In the genomic region with DNA sequence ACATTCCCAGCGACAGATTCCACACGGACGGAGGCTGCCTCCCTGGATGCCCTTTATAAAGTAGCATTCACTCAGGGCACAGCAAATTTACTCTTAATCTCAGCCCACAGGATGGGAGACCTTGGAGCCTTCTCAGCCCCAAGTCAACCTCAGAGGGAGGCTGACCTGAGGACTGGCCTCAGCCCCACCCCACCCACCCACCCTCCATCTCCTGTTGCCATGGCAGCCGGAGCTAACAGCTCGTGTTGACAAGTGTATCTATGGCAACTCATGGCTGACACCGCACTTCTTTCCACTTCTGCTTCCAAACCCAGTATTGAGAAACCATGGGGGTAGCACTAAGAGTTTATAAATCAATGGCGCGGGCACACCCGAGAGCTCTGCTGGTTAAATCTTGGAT, we compare ENCODE assay signal across 8 mouse cellular contexts. TPM values are rescaled to one million over a fixed set of nuclear protein-coding genes. Genes with fewer than 3 reads are reported as not detected.
DNase-seq lines count a peak whose midpoint lies in the region; ATAC-seq lines count a peak whose summit lies in the region.

No protein-coding gene starts in this region.

- no peak overlapping the region for H3K4me3 ChIP-seq in forebrain, embryonic 10.5 days
- no peak overlapping the region for H3K4me3 ChIP-seq in limb, embryonic 12.5 days (replicated peaks)

- H3K27me3 ChIP-seq in forebrain, embryonic 10.5 days (ENCODE audit: poor library complexity, severe bottlenecking) = no peaks in the 10 kb centered on the region
- H3K27me3 ChIP-seq in limb, embryonic 12.5 days = no peaks in the 10 kb centered on the region

- H3K27ac ChIP-seq in forebrain, embryonic 10.5 days = no peak overlapping the region
- H3K27ac ChIP-seq in limb, embryonic 12.5 days = 0 out of 2 replicates have a peak overlapping the region, but pooled peaks have one; percentile 17

- H3K9ac ChIP-seq in limb, embryonic 12.5 days (replicated peaks) = no peak overlapping the region

- peak; percentile 93 for DNase-seq in heart, adult 11 months
- no peak for DNase-seq in heart, postnatal 14 days
- peak; percentile 61 for DNase-seq in forebrain, embryonic 10.5 days (ENCODE audit: extremely low spot score, low spot score)
- DNase-seq in monocyte, adult 2 months (ENCODE audit: low read depth in 1 of 2, low spot score in 2 of 2) = peak; percentile 42 to 62
- DNase-seq in kidney, postnatal 4 days = no peak
- no peak for DNase-seq in adrenal gland, adult 2 months
- DNase-seq in heart, postnatal 10 days = no peak

- no peak overlapping the region for H3K4me2 ChIP-seq in limb, embryonic 12.5 days

- no peaks in the 10 kb centered on the region for H3K36me3 ChIP-seq in forebrain, embryonic 10.5 days (replicated peaks)
- no peaks in the 10 kb centered on the region for H3K36me3 ChIP-seq in limb, embryonic 12.5 days

- WGBS in forebrain, embryonic 10.5 days = 47% methylated on average over 9 of the region's 9 CpGs
- WGBS in limb, embryonic 12.5 days = 55% methylated on average over 9 of the region's 9 CpGs

- intact Hi-C loops in heart, postnatal 14 days (cut with DNase I) = no loop called here
- intact Hi-C loops in heart, postnatal 10 days (cut with DNase I) = no loop called here

- H3K9me3 ChIP-seq in forebrain, embryonic 10.5 days = no peaks in the 10 kb centered on the region
- H3K9me3 ChIP-seq in limb, embryonic 12.5 days = no peaks in the 10 kb centered on the region

- ATAC-seq in limb, embryonic 12.5 days (ENCODE audit: insufficient number of reproducible peaks, insufficient read depth, low FRiP score, low TSS enrichment, low read depth) = no peak

- peaks cover 32% of the 10 kb centered on the region for H3K4me1 ChIP-seq in forebrain, embryonic 10.5 days
- H3K4me1 ChIP-seq in limb, embryonic 12.5 days (replicated peaks) = peaks cover 26% of the 10 kb centered on the region; the same call in 1 of the 2 replicates

RNA-seq across cellular contexts. Expression of gene Sgms2, which starts 20.4 kb away (rescaled TPM):
- 1 to 10 TPM; 2.0 to 2.7 TPM for total RNA-seq in heart, postnatal 14 days (2021)
- 0.97 and 1.0 TPM in 2 replicates for polyA plus RNA-seq in forebrain, embryonic 10.5 days (2016; fragmentation: Nextera tagmentation; extraction: Ambion mirVana)
- polyA plus RNA-seq in limb, embryonic 12.5 days (2016; fragmentation: Nextera tagmentation; extraction: Ambion mirVana) = 4.3 and 4.5 TPM in 2 replicates
- total RNA-seq in adrenal gland, adult 2 months (2021) = 1 to 10 TPM; 6.3 to 9.2 TPM
- 0.54 and 0.93 TPM in 2 replicates for polyA plus RNA-seq in adrenal gland, adult 2 months (2012; rRNA removed)
- 1 to 10 TPM; 4.3 to 6.2 TPM for total RNA-seq in heart, postnatal 10 days (2021)

Comparison
In these comparisons a context has a peak if more than half of its experiments do, and no peak if none do; other contexts are left out.
1. DNase-seq: peak in heart, adult 11 months (single experiment), forebrain, embryonic 10.5 days (single experiment) and monocyte, adult 2 months (2 of 2); none in heart, postnatal 14 days (0 of 2), kidney, postnatal 4 days (0 of 2), adrenal gland, adult 2 months (single experiment) and heart, postnatal 10 days (0 of 2).